Mouse (Mus musculus): ENCODE results near the gene Fastk. TPM values are rescaled to one million over a fixed set of nuclear protein-coding genes. Genes with fewer than 3 reads are reported as not detected.

The Fastk gene
- polyA plus RNA-seq, 1 experiment: 148 TPM

- Histone ChIP-seq H3K4me3 (ENCODE audit: insufficient read depth, low read depth, low read length) (no peak overlapping the region), H3K27ac (replicated peaks; ENCODE audit: low read depth, low read length) (no peak overlapping the region), H3K4me1 (ENCODE audit: control insufficient read depth, insufficient read depth, insufficient read length, low read length) (peaks cover 9% of the 10 kb centered on the region; the same call in 1 of the 2 replicates)
Observed at GRCm38 (mm10) chr5:24472884-24473619, 28.0 kb upstream of the Fastk start.

- Histone ChIP-seq H3K4me1 (ENCODE audit: control insufficient read depth, insufficient read depth, insufficient read length, low read length) (peaks cover 6% of the 10 kb centered on the region; the same call in 1 of the 2 replicates), H3K4me3 (ENCODE audit: insufficient read depth, low read depth, low read length) (no peak overlapping the region), H3K27ac (replicated peaks; ENCODE audit: low read depth, low read length) (no peak overlapping the region)
Observed at GRCm38 (mm10) chr5:24470600-24470999, 25.5 kb upstream of the Fastk start.

GRCm38 (mm10) chr5:24466762-24467161 is 21.7 kb upstream of the Fastk start:
- no peak overlapping the region for H3K27ac ChIP-seq (replicated peaks; ENCODE audit: low read depth, low read length)
- no peaks in the 10 kb centered on the region; the same call in 1 of the 2 replicates for H3K4me1 ChIP-seq (ENCODE audit: control insufficient read depth, insufficient read depth, insufficient read length, low read length)
- no peak overlapping the region for H3K4me3 ChIP-seq (ENCODE audit: insufficient read depth, low read depth, low read length)

- H3K27ac ChIP-seq (replicated peaks; ENCODE audit: low read depth, low read length): peak overlapping the region; percentile 46
- no peak overlapping the region for H3K4me3 ChIP-seq (ENCODE audit: insufficient read depth, low read depth, low read length)
Observed at GRCm38 (mm10) chr5:24455613-24456012, 10.5 kb upstream of the Fastk start.

GRCm38 (mm10) chr5:24455076-24455475 is 10.0 kb upstream of the Fastk start:
- peak overlapping the region; percentile 12; the same call in 1 of the 2 replicates for H3K27ac ChIP-seq (replicated peaks; ENCODE audit: low read depth, low read length)
- H3K4me3 ChIP-seq (ENCODE audit: insufficient read depth, low read depth, low read length): no peak overlapping the region
- H3K4me1 ChIP-seq (ENCODE audit: control insufficient read depth, insufficient read depth, insufficient read length, low read length): peaks cover 26% of the 10 kb centered on the region

More at GRCm38 (mm10) chr5:24455613-24456012, 10.5 kb upstream of the Fastk start:
- peaks cover 26% of the 10 kb centered on the region for H3K4me1 ChIP-seq (ENCODE audit: control insufficient read depth, insufficient read depth, insufficient read length, low read length)

GRCm38 (mm10) chr5:24453985-24454303 is 8.9 kb upstream of the Fastk start:
- Histone ChIP-seq H3K4me1 (ENCODE audit: control insufficient read depth, insufficient read depth, insufficient read length, low read length) (peaks cover 26% of the 10 kb centered on the region), H3K4me3 (ENCODE audit: insufficient read depth, low read depth, low read length) (peak overlapping the region; percentile 86), H3K27ac (replicated peaks; ENCODE audit: low read depth, low read length) (peak overlapping the region; percentile 73)

- Histone ChIP-seq H3K4me1 (ENCODE audit: control insufficient read depth, insufficient read depth, insufficient read length, low read length) (peaks cover 26% of the 10 kb centered on the region), H3K4me3 (ENCODE audit: insufficient read depth, low read depth, low read length) (peak overlapping the region; percentile 86), H3K27ac (replicated peaks; ENCODE audit: low read depth, low read length) (peak overlapping the region; percentile 73)
Observed at GRCm38 (mm10) chr5:24453283-24453984, 8.3 kb upstream of the Fastk start.

- H3K4me3 ChIP-seq (ENCODE audit: insufficient read depth, low read depth, low read length): peak overlapping the region; percentile 86
- H3K27ac ChIP-seq (replicated peaks; ENCODE audit: low read depth, low read length): peak overlapping the region; percentile 73
- H3K4me1 ChIP-seq (ENCODE audit: control insufficient read depth, insufficient read depth, insufficient read length, low read length): peaks cover 28% of the 10 kb centered on the region
Observed at GRCm38 (mm10) chr5:24452691-24453233, 7.7 kb upstream of the Fastk start.

- Histone ChIP-seq H3K4me3 (ENCODE audit: insufficient read depth, low read depth, low read length) (peak within 1 kb of the TSS; percentile 86), H3K27ac (replicated peaks; ENCODE audit: low read depth, low read length) (peak within 1 kb of the TSS; percentile 84), H3K4me1 (ENCODE audit: control insufficient read depth, insufficient read depth, insufficient read length, low read length) (peaks cover 28% of the 10 kb centered on the region)
Observed at GRCm38 (mm10) chr5:24452030-24452690, 7.1 kb upstream of the Fastk start, which contains the start of gene Agap3. Gene Agap3, plus strand, starts transcription at chr5:24452177.

GRCm38 (mm10) chr5:24451264-24452029 is 6.4 kb upstream of the Fastk start:
- Histone ChIP-seq H3K4me1 (ENCODE audit: control insufficient read depth, insufficient read depth, insufficient read length, low read length) (peaks cover 28% of the 10 kb centered on the region), H3K27ac (replicated peaks; ENCODE audit: low read depth, low read length) (peak overlapping the region; percentile 84), H3K4me3 (ENCODE audit: insufficient read depth, low read depth, low read length) (peak overlapping the region; percentile 86)

- no peak within 1 kb of the TSS for H3K27ac ChIP-seq (replicated peaks; ENCODE audit: low read depth, low read length)
Observed at GRCm38 (mm10) chr5:24447624-24448298, 2.7 kb upstream of the Fastk start, which contains the start of gene Tmub1. Gene Tmub1, minus strand, starts transcription at chr5:24447854.

GRCm38 (mm10) chr5:24446630-24447029 is 1.5 kb upstream of the Fastk start:
- Histone ChIP-seq H3K4me1 (ENCODE audit: control insufficient read depth, insufficient read depth, insufficient read length, low read length) (peaks cover 19% of the 10 kb centered on the region; the same call in 1 of the 2 replicates), H3K4me3 (ENCODE audit: insufficient read depth, low read depth, low read length) (no peak overlapping the region), H3K27ac (replicated peaks; ENCODE audit: low read depth, low read length) (no peak overlapping the region)

More at GRCm38 (mm10) chr5:24447624-24448298, 2.7 kb upstream of the Fastk start, which contains the start of gene Tmub1:
- Histone ChIP-seq H3K4me1 (ENCODE audit: control insufficient read depth, insufficient read depth, insufficient read length, low read length) (peaks cover 18% of the 10 kb centered on the region; the same call in 1 of the 2 replicates), H3K4me3 (ENCODE audit: insufficient read depth, low read depth, low read length) (peak within 1 kb of the TSS; percentile 63)

- Histone ChIP-seq H3K27ac (replicated peaks; ENCODE audit: low read depth, low read length) (peak overlapping the region; percentile 92), H3K4me1 (ENCODE audit: control insufficient read depth, insufficient read depth, insufficient read length, low read length) (peaks cover 19% of the 10 kb centered on the region; the same call in 1 of the 2 replicates), H3K4me3 (ENCODE audit: insufficient read depth, low read depth, low read length) (peak overlapping the region; percentile 99)
Observed at GRCm38 (mm10) chr5:24445428-24446080, 467 bp upstream of the Fastk start.

Measured in brown adipose tissue, adult 24 weeks (tissue).